Mouse (Mus musculus) stomach, embryonic 14.5 days (tissue): ENCODE results near the gene Ppp5c. TPM values are rescaled to one million over a fixed set of nuclear protein-coding genes. Genes with fewer than 3 reads are reported as not detected.

Experiments used
- ATAC-seq: fragments of 200-750 bp; cut with Nextera tagmentation; 2 replicates; pipeline ENCODE4 v1.8.0; 2017; ENCODE audit warnings: low read depth, moderate TSS enrichment; ENCODE audit not compliant: insufficient number of reproducible peaks, insufficient read depth, low FRiP score
- H3K27ac ChIP-seq: fragments of 300-500 bp; sonication (generic); 2 replicates; pipeline ENCODE4 v1.5.1; 2014; ENCODE audit warnings: mild to moderate bottlenecking, low read length, moderate library complexity, mixed read lengths
- H3K27me3 ChIP-seq: fragments of 300-500 bp; sonication (generic); 2 replicates; pipeline ENCODE4 v1.6.1; 2014; ENCODE audit warnings: low read length, control low read depth, mixed read lengths; ENCODE audit not compliant: control insufficient read depth, insufficient read depth
- H3K36me3 ChIP-seq: fragments of 300-500 bp; sonication (generic); 2 replicates; pipeline ENCODE4 v1.6.1; 2014; ENCODE audit warnings: mild to moderate bottlenecking, control low read depth, low read length, moderate library complexity, mixed read lengths; ENCODE audit not compliant: control insufficient read depth, insufficient read depth
- H3K4me1 ChIP-seq: fragments of 300-500 bp; sonication (generic); 2 replicates; pipeline ENCODE4 v1.6.1; 2014; ENCODE audit warnings: low read length, control low read depth, mixed read lengths; ENCODE audit not compliant: control insufficient read depth, insufficient read depth
- H3K4me2 ChIP-seq: fragments of 300-500 bp; sonication (generic); replicated peaks from 2 replicates; pipeline ENCODE4 v1.6.1; 2014; ENCODE audit warnings: low read depth, low read length, control low read depth
- H3K4me3 ChIP-seq: fragments of 300-500 bp; sonication (generic); 2 replicates; pipeline ENCODE4 v1.5.1; 2014; ENCODE audit warnings: low read depth, low read length, control low read depth
- H3K9ac ChIP-seq: fragments of 300-500 bp; sonication (generic); replicated peaks from 2 replicates; pipeline ENCODE4 v1.6.1; 2014; ENCODE audit warnings: low read depth, mild to moderate bottlenecking, control low read depth, low read length, moderate library complexity, mixed read lengths
- H3K9me3 ChIP-seq: fragments of 300-500 bp; sonication (generic); 2 replicates; pipeline ENCODE4 v1.6.1; 2016; ENCODE audit warnings: low read depth, low read length, control low read depth; ENCODE audit not compliant: control insufficient read depth
- WGBS: fragments of 180-500 bp; shearing (Covaris S2); extraction: QIAGEN DNeasy Blood & Tissue Kit; methylation state at CpG from one replicate; pipeline ENCODE4 v1.1.7; 2014; 5-methylcytosine and 5-hydroxymethylcytosine counted together
- polyA plus RNA-seq: library from polyadenylated mRNA; unstranded; fragments of >200 nt; fragmentation: Nextera tagmentation; extraction: Ambion mirVana; gene quantifications from 2 replicates; pipeline ENCODE4 v1.2.1, GENCODE M21; 2014

Gene Ppp5c
- polyA plus RNA-seq, 1 experiment from 2014 or later: 93.6 TPM

GRCm38 (mm10) chr7:16988405-16988804, 39.3 kb downstream of the Ppp5c start:
- H3K4me2 ChIP-seq: no peak overlapping the region
- peaks cover 34% of the 10 kb centered on the region for H3K4me1 ChIP-seq
- no peak overlapping the region for H3K4me3 ChIP-seq
- H3K9ac ChIP-seq: no peak overlapping the region
- no peaks in the 10 kb centered on the region for H3K36me3 ChIP-seq
- WGBS: 23% methylated on average over 3 of the region's 3 CpGs
- no peaks in the 10 kb centered on the region for H3K9me3 ChIP-seq
- no peaks in the 10 kb centered on the region for H3K27me3 ChIP-seq
- peak overlapping the region; percentile 52; the same call in 1 of the 2 replicates for H3K27ac ChIP-seq
- ATAC-seq: peak; percentile 42; the same call in 1 of the 2 replicates

GRCm38 (mm10) chr7:16987541-16988149, 40.1 kb downstream of the Ppp5c start:
- H3K27ac ChIP-seq: peak overlapping the region; percentile 52; the same call in 1 of the 2 replicates
- no peaks in the 10 kb centered on the region for H3K27me3 ChIP-seq
- H3K4me3 ChIP-seq: no peak overlapping the region
- no peak overlapping the region for H3K9ac ChIP-seq
- H3K4me1 ChIP-seq: peaks cover 34% of the 10 kb centered on the region
- no peak overlapping the region for H3K4me2 ChIP-seq
- WGBS: 31% methylated on average over 7 of the region's 7 CpGs
- no peaks in the 10 kb centered on the region for H3K9me3 ChIP-seq
- no peak for ATAC-seq
- H3K36me3 ChIP-seq: no peaks in the 10 kb centered on the region

DNA sequence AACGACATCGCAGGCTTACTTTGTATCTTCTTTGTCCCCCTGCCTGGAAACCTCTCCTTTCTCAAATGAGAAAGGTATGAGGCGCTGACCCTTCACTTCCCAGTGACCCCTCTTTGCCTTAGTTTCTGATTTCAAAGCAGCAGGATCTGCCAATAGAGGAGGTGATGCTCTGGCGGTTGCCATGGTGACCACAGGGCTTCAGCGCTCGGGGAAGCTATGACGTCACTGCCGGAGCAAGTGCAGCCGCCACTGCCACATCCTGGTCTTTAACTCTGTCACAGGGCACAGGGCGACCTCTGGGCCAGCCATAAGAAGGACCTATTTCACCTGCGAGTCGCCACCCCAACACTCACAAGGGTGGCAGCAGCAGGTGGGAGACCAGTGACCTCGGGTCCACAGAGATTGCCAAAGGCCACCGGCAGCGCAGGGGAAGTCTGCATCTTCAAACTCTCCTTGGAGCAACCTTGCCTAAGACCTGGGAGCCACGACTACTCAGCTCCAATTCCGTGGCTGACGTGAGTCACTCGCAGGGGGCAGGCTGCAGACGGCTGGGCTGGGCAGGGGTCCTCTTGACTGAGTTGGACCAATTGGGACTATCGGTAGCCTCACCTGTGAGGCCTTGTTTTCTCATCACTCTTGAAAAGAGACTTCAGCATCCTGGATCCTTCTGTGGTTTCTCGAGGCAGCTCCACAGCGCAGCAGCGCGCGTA, 44.7 kb downstream of the Ppp5c start, which contains the start of gene Gm42372:
Gm42372 (plus strand) TSS at position 228 of the 710 bp plus-strand sequence.
- H3K36me3 ChIP-seq: no peaks in the 10 kb centered on the region
- H3K4me3 ChIP-seq: no peak within 1 kb of the TSS
- H3K9me3 ChIP-seq: no peaks in the 10 kb centered on the region
- no peaks in the 10 kb centered on the region for H3K27me3 ChIP-seq
- ATAC-seq: no peak
- peaks cover 12% of the 10 kb centered on the region for H3K4me1 ChIP-seq
- no peak within 1 kb of the TSS for H3K27ac ChIP-seq
- 27% methylated on average over 26 of the region's 26 CpGs for WGBS
- no peak within 1 kb of the TSS; the same call in 1 of the 2 replicates for H3K9ac ChIP-seq
- H3K4me2 ChIP-seq: no peak within 1 kb of the TSS

GRCm38 (mm10) chr7:16980348-16980747, 47.4 kb downstream of the Ppp5c start:
- WGBS: 4% methylated on average over 12 of the region's 12 CpGs
- no peaks in the 10 kb centered on the region for H3K9me3 ChIP-seq
- H3K27me3 ChIP-seq: no peaks in the 10 kb centered on the region
- H3K4me2 ChIP-seq: peak overlapping the region; percentile 41
- no peak overlapping the region for H3K9ac ChIP-seq
- peak; percentile 67; the same call in 1 of the 2 replicates for ATAC-seq
- H3K36me3 ChIP-seq: no peaks in the 10 kb centered on the region
- 0 out of 2 replicates have a peak overlapping the region, but pooled peaks have one; percentile 8 for H3K4me3 ChIP-seq
- H3K27ac ChIP-seq: peak overlapping the region; percentile 76
- peaks cover 3% of the 10 kb centered on the region; the same call in 1 of the 2 replicates for H3K4me1 ChIP-seq

DNA sequence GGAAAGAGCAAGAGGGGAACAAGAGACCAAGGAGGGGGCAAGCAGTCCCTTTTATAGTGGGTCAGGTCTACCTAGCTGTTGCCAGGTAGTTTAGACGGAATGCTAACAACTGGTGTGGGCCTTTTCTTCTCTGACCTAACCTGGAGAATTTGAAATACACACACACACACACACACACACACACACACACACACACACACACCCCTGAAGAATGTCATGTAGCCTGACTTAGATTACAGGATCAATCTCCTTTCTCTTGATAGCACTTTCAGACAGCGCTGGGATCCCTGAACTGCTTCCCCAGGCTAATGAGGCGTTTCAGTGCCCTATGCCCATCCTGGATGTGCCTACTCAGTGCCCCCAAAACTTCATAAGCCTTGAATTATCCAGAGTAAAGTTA, 49.1 kb downstream of the Ppp5c start:
- no peaks in the 10 kb centered on the region for H3K9me3 ChIP-seq
- WGBS: 94% methylated on average over 3 of the region's 3 CpGs
- ATAC-seq: no peak
- no peak overlapping the region for H3K27ac ChIP-seq
- no peaks in the 10 kb centered on the region for H3K36me3 ChIP-seq
- H3K27me3 ChIP-seq: no peaks in the 10 kb centered on the region
- H3K9ac ChIP-seq: no peak overlapping the region
- no peak overlapping the region for H3K4me3 ChIP-seq
- H3K4me1 ChIP-seq: peaks cover 3% of the 10 kb centered on the region; the same call in 1 of the 2 replicates
- H3K4me2 ChIP-seq: no peak overlapping the region

DNA sequence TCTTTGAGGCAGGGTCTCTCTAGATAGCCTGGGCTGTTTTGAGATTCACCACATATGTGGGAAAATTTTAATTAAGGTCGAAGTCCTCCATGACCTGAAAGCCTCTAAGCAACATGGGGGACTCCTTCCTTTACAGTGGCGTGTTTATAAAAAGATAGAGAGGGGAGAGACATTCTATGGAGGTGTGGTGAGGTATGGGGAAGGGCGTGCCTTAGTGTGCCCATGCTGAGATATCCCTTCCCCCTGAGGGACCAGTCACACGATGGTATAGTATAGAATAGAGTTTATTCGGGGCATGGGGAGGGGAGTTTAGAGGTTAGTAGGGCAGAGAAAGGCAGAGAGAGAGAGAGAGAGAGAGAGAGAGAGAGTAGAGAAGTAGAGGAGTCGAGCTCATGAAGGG, 49.6 kb downstream of the Ppp5c start:
- no peaks in the 10 kb centered on the region for H3K36me3 ChIP-seq
- no peak overlapping the region for H3K4me2 ChIP-seq
- no peaks in the 10 kb centered on the region for H3K27me3 ChIP-seq
- H3K4me3 ChIP-seq: no peak overlapping the region
- H3K27ac ChIP-seq: no peak overlapping the region
- WGBS: 66% methylated on average over 6 of the region's 6 CpGs
- ATAC-seq: no peak
- H3K9me3 ChIP-seq: no peaks in the 10 kb centered on the region
- H3K4me1 ChIP-seq: peaks cover 3% of the 10 kb centered on the region; the same call in 1 of the 2 replicates
- H3K9ac ChIP-seq: no peak overlapping the region

GRCm38 (mm10) chr7:16976298-16976697, 51.4 kb downstream of the Ppp5c start:
- H3K4me3 ChIP-seq: no peak overlapping the region
- H3K27ac ChIP-seq: no peak overlapping the region
- H3K9me3 ChIP-seq: no peaks in the 10 kb centered on the region
- H3K27me3 ChIP-seq: no peaks in the 10 kb centered on the region
- H3K36me3 ChIP-seq: no peaks in the 10 kb centered on the region
- ATAC-seq: no peak
- H3K4me1 ChIP-seq: peaks cover 3% of the 10 kb centered on the region; the same call in 1 of the 2 replicates
- no peak overlapping the region for H3K4me2 ChIP-seq
- 50% methylated on average over 8 of the region's 8 CpGs for WGBS
- no peak overlapping the region for H3K9ac ChIP-seq

- H3K4me2 ChIP-seq: no peak overlapping the region
These were observed 53.7 kb downstream of the Ppp5c start for GRCm38 (mm10) chr7:16974018-16974417.

More at GRCm38 (mm10) chr7:16974018-16974417, 53.7 kb downstream of the Ppp5c start:
- no peaks in the 10 kb centered on the region for H3K36me3 ChIP-seq
- H3K4me3 ChIP-seq: no peak overlapping the region
- 69% methylated on average over 6 of the region's 6 CpGs for WGBS
- ATAC-seq: no peak
- no peaks in the 10 kb centered on the region for H3K27me3 ChIP-seq
- H3K9ac ChIP-seq: no peak overlapping the region
- no peak overlapping the region for H3K27ac ChIP-seq
- H3K4me1 ChIP-seq: no peaks in the 10 kb centered on the region
- no peaks in the 10 kb centered on the region for H3K9me3 ChIP-seq
